12 mouse cellular contexts compared by ENCODE assay signal in the genomic region with DNA sequence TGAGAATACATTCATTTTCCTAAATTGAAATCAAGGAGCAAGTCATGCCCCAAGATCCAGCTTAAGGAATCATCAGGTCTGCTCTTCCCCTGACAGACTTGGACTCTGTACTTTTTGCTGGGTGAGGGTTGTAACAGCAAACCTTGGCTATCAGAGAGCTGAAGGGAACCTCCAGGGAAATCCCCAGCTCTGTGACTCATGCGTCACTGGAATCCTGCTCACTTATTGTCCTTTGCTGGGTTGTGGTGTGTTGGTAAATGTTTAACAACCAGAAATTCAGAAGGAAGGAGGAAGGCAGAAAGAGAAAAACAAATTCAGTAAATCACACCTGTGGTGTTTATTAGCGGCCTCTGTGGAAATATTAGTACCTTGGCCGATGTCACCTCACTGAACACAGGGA.
DNase-seq lines count a peak whose midpoint lies in the region; ATAC-seq lines count a peak whose summit lies in the region.
"Had no signal": no experiment of that assay in that cellular context is flagged by ENCODE, and none has a peak within 500 bp of the region (broad histone marks: within the 10 kb centered on the region; RNA-seq: fewer than 3 reads in every experiment).

No protein-coding gene starts in this region.

- H3K9me3 ChIP-seq in kidney, embryonic 15.5 days (replicated peaks) = no peaks in the 10 kb centered on the region
- H3K9me3 ChIP-seq in liver, embryonic 15.5 days (replicated peaks) = no peaks in the 10 kb centered on the region
- H3K9me3 ChIP-seq in hindbrain, embryonic 11.5 days (ENCODE audit: control insufficient read depth, low read length) = no peaks in the 10 kb centered on the region

- no peak overlapping the region for H3K27ac ChIP-seq in kidney, embryonic 15.5 days
- H3K27ac ChIP-seq in liver, embryonic 15.5 days (replicated peaks) = no peak overlapping the region
- no peak overlapping the region for H3K27ac ChIP-seq in hindbrain, embryonic 11.5 days (ENCODE audit: low read depth, low read length)
- H3K27ac ChIP-seq: embryonic facial prominence, embryonic 10.5 days; layer of hippocampus, adult 2 months had no signal

- DNase-seq in Muller cell, postnatal 12 days (ENCODE audit: inconsistent ontology term) = peak; percentile 77
- DNase-seq in adrenal gland, postnatal 25 days = peak; percentile 3
- no peak for DNase-seq in cerebellum, adult 9-11 months
- DNase-seq in hindbrain, embryonic 11.5 days (ENCODE audit: low spot score) = no peak
- DNase-seq: cerebellum, postnatal 10 days; heart, postnatal 4 days; lung, embryonic 14.5 days had no signal

- H3K4me1 ChIP-seq in kidney, embryonic 15.5 days = peaks cover 8% of the 10 kb centered on the region
- 0 out of 2 replicates have a peak, but pooled peaks cover 3% of the 10 kb centered on the region for H3K4me1 ChIP-seq in liver, embryonic 15.5 days (replicated peaks)
- H3K4me1 ChIP-seq in hindbrain, embryonic 11.5 days (replicated peaks; ENCODE audit: control insufficient read depth, insufficient read depth, low read length) = no peaks in the 10 kb centered on the region

- no peaks in the 10 kb centered on the region for H3K27me3 ChIP-seq in kidney, embryonic 15.5 days
- no peaks in the 10 kb centered on the region for H3K27me3 ChIP-seq in liver, embryonic 15.5 days
- H3K27me3 ChIP-seq in hindbrain, embryonic 11.5 days (ENCODE audit: control insufficient read depth, insufficient read depth, low read length) = no peaks in the 10 kb centered on the region

- no peak overlapping the region for H3K4me2 ChIP-seq in kidney, embryonic 15.5 days
- H3K4me2 ChIP-seq in liver, embryonic 15.5 days = no peak overlapping the region
- H3K4me2 ChIP-seq in hindbrain, embryonic 11.5 days (replicated peaks; ENCODE audit: low read depth, low read length) = no peak overlapping the region
- H3K4me2 ChIP-seq: lung, embryonic 14.5 days had no signal

- H3K9ac ChIP-seq in kidney, embryonic 15.5 days = no peak overlapping the region
- H3K9ac ChIP-seq in liver, embryonic 15.5 days = no peak overlapping the region
- H3K9ac ChIP-seq in hindbrain, embryonic 11.5 days (ENCODE audit: low read depth, low read length) = no peak overlapping the region
- H3K9ac ChIP-seq: lung, embryonic 14.5 days had no signal

- no peaks in the 10 kb centered on the region for H3K36me3 ChIP-seq in kidney, embryonic 15.5 days
- H3K36me3 ChIP-seq in liver, embryonic 15.5 days (replicated peaks) = no peaks in the 10 kb centered on the region
- H3K36me3 ChIP-seq in hindbrain, embryonic 11.5 days (ENCODE audit: control insufficient read depth, insufficient read depth, low read length) = no peaks in the 10 kb centered on the region
- H3K36me3 ChIP-seq: embryonic facial prominence, embryonic 10.5 days had no signal

- WGBS in kidney, embryonic 15.5 days = 72% methylated on average over 3 of the region's 3 CpGs
- 66% methylated on average over 3 of the region's 3 CpGs for WGBS in liver, embryonic 15.5 days (ENCODE audit: insufficient replicate concordance)
- WGBS in hindbrain, embryonic 11.5 days = 81% methylated on average over 3 of the region's 3 CpGs

- 0 out of 2 replicates have a peak, but pooled peaks have one; percentile 49 for ATAC-seq in kidney, embryonic 15.5 days (replicated peaks; ENCODE audit: low FRiP score)
- ATAC-seq in liver, embryonic 15.5 days (ENCODE audit: insufficient read depth) = peak; percentile 57; the same call in 1 of the 2 replicates
- ATAC-seq in monocyte, adult 5-6 weeks (replicated peaks; ENCODE audit: insufficient number of reproducible peaks, low FRiP score, low TSS enrichment, poor library complexity, severe bottlenecking) = no peak
- ATAC-seq in hindbrain, embryonic 11.5 days (ENCODE audit: low FRiP score) = no peak

- H3K4me3 ChIP-seq in kidney, embryonic 15.5 days (replicated peaks) = no peak overlapping the region
- no peak overlapping the region for H3K4me3 ChIP-seq in liver, embryonic 15.5 days (replicated peaks)
- H3K4me3 ChIP-seq in hindbrain, embryonic 11.5 days (ENCODE audit: low read depth, low read length) = no peak overlapping the region
- H3K4me3 ChIP-seq: embryonic facial prominence, embryonic 10.5 days; layer of hippocampus, adult 2 months had no signal

Comparison
In these comparisons a context has a peak if more than half of its experiments do, and no peak if none do; other contexts are left out.
1. DNase-seq: peak in Muller cell, postnatal 12 days (single experiment) and adrenal gland, postnatal 25 days (single experiment); none in cerebellum, adult 9-11 months (single experiment) and hindbrain, embryonic 11.5 days (single experiment).
2. ATAC-seq: peak in kidney, embryonic 15.5 days (single experiment) and liver, embryonic 15.5 days (single experiment); none in monocyte, adult 5-6 weeks (single experiment) and hindbrain, embryonic 11.5 days (single experiment).